Comparison of ENCODE assay signal across 9 mouse cellular contexts in the genomic region with DNA sequence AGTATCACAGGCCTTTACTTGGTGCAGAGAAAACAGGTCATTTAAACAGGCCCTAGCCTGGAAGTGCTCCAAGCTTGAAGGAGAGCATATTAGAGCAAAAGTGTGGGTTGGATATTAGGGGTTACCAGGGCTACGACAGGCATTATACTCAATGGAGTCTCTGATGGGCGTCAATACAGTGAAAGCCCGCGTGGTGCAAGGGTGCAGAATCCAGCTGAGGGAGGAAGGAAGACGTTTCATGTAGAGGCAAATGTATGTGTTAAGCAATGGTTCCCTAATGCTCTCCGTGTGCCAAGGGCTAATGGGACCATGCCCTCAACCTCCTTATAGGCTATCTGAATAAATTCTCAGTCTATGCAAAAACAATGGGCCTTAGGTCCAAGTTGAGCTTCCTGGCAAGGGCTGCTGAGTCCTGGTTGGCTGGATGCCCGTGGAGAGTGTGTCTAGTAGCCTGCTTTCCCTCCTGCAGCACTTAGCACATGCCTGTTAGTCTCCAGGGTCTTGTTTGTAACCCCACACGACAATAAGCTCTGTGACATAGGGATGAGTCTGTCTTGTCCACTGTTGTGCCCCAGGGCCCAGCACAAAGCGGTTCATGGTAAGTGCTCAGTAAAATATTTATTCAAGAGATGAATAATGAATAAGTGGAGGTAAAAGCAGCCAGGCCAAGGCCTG.
DNase-seq lines count a peak whose midpoint lies in the region; ATAC-seq and TF ChIP-seq lines count a peak whose summit lies in the region.
"Had no signal": no experiment of that assay in that cellular context is flagged by ENCODE, and none has a peak within 500 bp of the region (broad histone marks: within the 10 kb centered on the region; RNA-seq: fewer than 3 reads in every experiment).

No protein-coding gene starts in this region.

- peaks cover 26% of the 10 kb centered on the region for H3K4me1 ChIP-seq in kidney, embryonic 16.5 days (ENCODE audit: insufficient read depth, low read length)
- H3K4me1 ChIP-seq in cerebellum, adult 2 months (ENCODE audit: control insufficient read depth, insufficient read depth, low read length): peaks cover 5% of the 10 kb centered on the region; the same call in 1 of the 2 replicates

- no peak overlapping the region for H3K9ac ChIP-seq in kidney, embryonic 16.5 days (replicated peaks; ENCODE audit: low read length)

- H3K9me3 ChIP-seq in kidney, embryonic 16.5 days (ENCODE audit: low read length): no peaks in the 10 kb centered on the region

- H3K36me3 ChIP-seq in kidney, embryonic 16.5 days (ENCODE audit: insufficient read depth, low read length): no peaks in the 10 kb centered on the region

- no peak for TF ChIP-seq CTCF in cerebellum, adult 2 months (IDR thresholded peaks at IDR 0.05; ENCODE audit: borderline replicate concordance, insufficient read depth, low read depth, low read length)

- 69% methylated on average over 9 of the region's 9 CpGs for WGBS in kidney, embryonic 16.5 days
- WGBS in cerebellum, adult 2 months: 43% methylated on average over 9 of the region's 9 CpGs

- H3K4me3 ChIP-seq in kidney, embryonic 16.5 days (ENCODE audit: low read length): no peak overlapping the region
- H3K4me3 ChIP-seq in cerebellum, adult 2 months (replicated peaks; ENCODE audit: insufficient read depth, low read depth, low read length): no peak overlapping the region

- DNase-seq in kidney, adult 11 months: peak; percentile 74
- DNase-seq in cerebellum, adult 2 months: peak; percentile 55 to 66
- peak; percentile 41 to 66 for DNase-seq in heart, postnatal 36 days
- DNase-seq in lung, postnatal 14 days: peak; percentile 74
- DNase-seq in B cell, adult 2 months: no peak
- no peak for DNase-seq in left cerebral cortex, adult 8-10 months (ENCODE audit: low spot score in 2 of 2)
- no peak for DNase-seq in spleen, adult 12 weeks (ENCODE audit: low spot score)

- H3K27me3 ChIP-seq in kidney, embryonic 16.5 days (ENCODE audit: insufficient read depth, low read length): no peaks in the 10 kb centered on the region
- H3K27me3 ChIP-seq in cerebellum, adult 2 months (ENCODE audit: control insufficient read depth, insufficient read depth, low read length): no peaks in the 10 kb centered on the region
- H3K27me3 ChIP-seq: Patski had no signal

- ATAC-seq in kidney, embryonic 16.5 days (ENCODE audit: low FRiP score, low TSS enrichment): no peak
- ATAC-seq: Patski had no signal

- no peak for TF ChIP-seq POLR2A in cerebellum, adult 2 months (IDR thresholded peaks at IDR 0.05; ENCODE audit: borderline replicate concordance, insufficient read depth, low read length)

- intact Hi-C loops in heart, postnatal 36 days (cut with DNase I): no loop called here

- no peak overlapping the region for H3K27ac ChIP-seq in kidney, embryonic 16.5 days (ENCODE audit: low read length)
- no peak overlapping the region for H3K27ac ChIP-seq in cerebellum, adult 2 months (ENCODE audit: insufficient read depth, low read length)

- H3K4me2 ChIP-seq in kidney, embryonic 16.5 days (replicated peaks; ENCODE audit: low read depth, low read length): no peak overlapping the region

Comparison
In these comparisons a context has a peak if more than half of its experiments do, and no peak if none do; other contexts are left out.
1. DNase-seq: peak in kidney, adult 11 months (single experiment), cerebellum, adult 2 months (2 of 2), heart, postnatal 36 days (2 of 2) and lung, postnatal 14 days (single experiment); none in B cell, adult 2 months (0 of 2), left cerebral cortex, adult 8-10 months (0 of 2) and spleen, adult 12 weeks (single experiment).